Mouse (Mus musculus): ENCODE results near the gene Resf1. TPM values are rescaled to one million over a fixed set of nuclear protein-coding genes. Genes with fewer than 3 reads are reported as not detected.
"Not testable (repeated sequence)": the region's sequence is repeated elsewhere in the genome, so short reads cannot be mapped to it uniquely, and the experiment has no call there.

Resf1 gene
- polyA plus RNA-seq, 1 experiment from 2014 or later, result 34.8 TPM

GRCm38 (mm10) chr6:149330332-149330731, 21.1 kb downstream of the Resf1 start:
- ATAC-seq, result no peak
- peaks cover 60% of the 10 kb centered on the region for H3K36me3 ChIP-seq (ENCODE audit: control insufficient read depth, insufficient read depth)
- no peaks in the 10 kb centered on the region; the same call in none of the 2 replicates for H3K9me3 ChIP-seq (ENCODE audit: control insufficient read depth, low read length)
- no peak overlapping the region for H3K4me2 ChIP-seq (ENCODE audit: low read length)
- no peaks in the 10 kb centered on the region for H3K4me1 ChIP-seq (replicated peaks; ENCODE audit: control insufficient read depth, insufficient read depth, low read length)
- H3K4me3 ChIP-seq (replicated peaks; ENCODE audit: low read length), result no peak overlapping the region
- H3K9ac ChIP-seq (replicated peaks; ENCODE audit: low read depth, low read length), result no peak overlapping the region
- H3K27me3 ChIP-seq (replicated peaks; ENCODE audit: control insufficient read depth, insufficient read depth, low read length), result no peaks in the 10 kb centered on the region
- WGBS, result 73% methylated on average over 1 of the region's 1 CpGs
- H3K27ac ChIP-seq (ENCODE audit: low read length), result no peak overlapping the region

GRCm38 (mm10) chr6:149333036-149333435, 23.8 kb downstream of the Resf1 start:
- H3K9ac ChIP-seq (replicated peaks; ENCODE audit: low read depth, low read length), result no peak overlapping the region
- no peak for ATAC-seq
- H3K27me3 ChIP-seq (replicated peaks; ENCODE audit: control insufficient read depth, insufficient read depth, low read length), result no peaks in the 10 kb centered on the region
- no peaks in the 10 kb centered on the region for H3K4me1 ChIP-seq (replicated peaks; ENCODE audit: control insufficient read depth, insufficient read depth, low read length)
- no peak overlapping the region for H3K27ac ChIP-seq (ENCODE audit: low read length)
- no peak overlapping the region for H3K4me3 ChIP-seq (replicated peaks; ENCODE audit: low read length)
- H3K36me3 ChIP-seq (ENCODE audit: control insufficient read depth, insufficient read depth), result peaks cover 42% of the 10 kb centered on the region
- 95% methylated on average over 2 of the region's 2 CpGs for WGBS
- no peaks in the 10 kb centered on the region; the same call in 1 of the 2 replicates for H3K9me3 ChIP-seq (ENCODE audit: control insufficient read depth, low read length)
- H3K4me2 ChIP-seq (ENCODE audit: low read length), result no peak overlapping the region

- Histone ChIP-seq H3K4me1 (replicated peaks; ENCODE audit: control insufficient read depth, insufficient read depth, low read length) (no peaks in the 10 kb centered on the region), H3K36me3 (ENCODE audit: control insufficient read depth, insufficient read depth) (peaks cover 23% of the 10 kb centered on the region)
These were observed 28.8 kb downstream of the Resf1 start for GRCm38 (mm10) chr6:149337990-149338389.

GRCm38 (mm10) chr6:149338622-149339021, 29.4 kb downstream of the Resf1 start:
- Histone ChIP-seq H3K27ac (ENCODE audit: low read length) (no peak overlapping the region), H3K9me3 (ENCODE audit: control insufficient read depth, low read length) (no peaks in the 10 kb centered on the region), H3K36me3 (ENCODE audit: control insufficient read depth, insufficient read depth) (peaks cover 16% of the 10 kb centered on the region), H3K4me3 (replicated peaks; ENCODE audit: low read length) (no peak overlapping the region), H3K27me3 (replicated peaks; ENCODE audit: control insufficient read depth, insufficient read depth, low read length) (no peaks in the 10 kb centered on the region), H3K9ac (replicated peaks; ENCODE audit: low read depth, low read length) (no peak overlapping the region), H3K4me2 (ENCODE audit: low read length) (no peak overlapping the region), H3K4me1 (replicated peaks; ENCODE audit: control insufficient read depth, insufficient read depth, low read length) (no peaks in the 10 kb centered on the region)
- 93% methylated on average over 1 of the region's 1 CpGs for WGBS
- no peak for ATAC-seq

More at GRCm38 (mm10) chr6:149337990-149338389, 28.8 kb downstream of the Resf1 start:
- no peak overlapping the region for H3K27ac ChIP-seq (ENCODE audit: low read length)
- no peak overlapping the region for H3K9ac ChIP-seq (replicated peaks; ENCODE audit: low read depth, low read length)
- no peaks in the 10 kb centered on the region for H3K27me3 ChIP-seq (replicated peaks; ENCODE audit: control insufficient read depth, insufficient read depth, low read length)
- no peak overlapping the region for H3K4me3 ChIP-seq (replicated peaks; ENCODE audit: low read length)
- ATAC-seq, result no peak
- H3K9me3 ChIP-seq (ENCODE audit: control insufficient read depth, low read length), result no peaks in the 10 kb centered on the region
- H3K4me2 ChIP-seq (ENCODE audit: low read length), result no peak overlapping the region

GRCm38 (mm10) chr6:149343802-149344201, 34.6 kb downstream of the Resf1 start:
- H3K4me2 ChIP-seq (ENCODE audit: low read length), result no peak overlapping the region
- H3K27me3 ChIP-seq (replicated peaks; ENCODE audit: control insufficient read depth, insufficient read depth, low read length), result no peaks in the 10 kb centered on the region
- no peak overlapping the region for H3K4me3 ChIP-seq (replicated peaks; ENCODE audit: low read length)
- no peak for ATAC-seq
- no peak overlapping the region for H3K9ac ChIP-seq (replicated peaks; ENCODE audit: low read depth, low read length)
- H3K4me1 ChIP-seq (replicated peaks; ENCODE audit: control insufficient read depth, insufficient read depth, low read length), result no peaks in the 10 kb centered on the region
- no peaks in the 10 kb centered on the region for H3K36me3 ChIP-seq (ENCODE audit: control insufficient read depth, insufficient read depth)
- no peaks in the 10 kb centered on the region for H3K9me3 ChIP-seq (ENCODE audit: control insufficient read depth, low read length)
- 59% methylated on average over 2 of the region's 2 CpGs for WGBS
- H3K27ac ChIP-seq (ENCODE audit: low read length), result no peak overlapping the region

GRCm38 (mm10) chr6:149344372-149344771, 35.2 kb downstream of the Resf1 start:
- Histone ChIP-seq H3K4me1 (replicated peaks; ENCODE audit: control insufficient read depth, insufficient read depth, low read length) (no peaks in the 10 kb centered on the region), H3K4me2 (ENCODE audit: low read length) (no peak overlapping the region), H3K9ac (replicated peaks; ENCODE audit: low read depth, low read length) (no peak overlapping the region), H3K27me3 (replicated peaks; ENCODE audit: control insufficient read depth, insufficient read depth, low read length) (no peaks in the 10 kb centered on the region), H3K27ac (ENCODE audit: low read length) (no peak overlapping the region), H3K36me3 (ENCODE audit: control insufficient read depth, insufficient read depth) (no peaks in the 10 kb centered on the region), H3K9me3 (ENCODE audit: control insufficient read depth, low read length) (no peaks in the 10 kb centered on the region), H3K4me3 (replicated peaks; ENCODE audit: low read length) (no peak overlapping the region)
- no peak for ATAC-seq

GRCm38 (mm10) chr6:149348211-149348610, 39.0 kb downstream of the Resf1 start:
- not testable (repeated sequence) for H3K4me1 ChIP-seq (replicated peaks; ENCODE audit: control insufficient read depth, insufficient read depth, low read length); H3K9me3 ChIP-seq (ENCODE audit: control insufficient read depth, low read length); H3K4me3 ChIP-seq (replicated peaks; ENCODE audit: low read length); H3K27me3 ChIP-seq (replicated peaks; ENCODE audit: control insufficient read depth, insufficient read depth, low read length); H3K9ac ChIP-seq (replicated peaks; ENCODE audit: low read depth, low read length); H3K36me3 ChIP-seq (ENCODE audit: control insufficient read depth, insufficient read depth); H3K27ac ChIP-seq (ENCODE audit: low read length); ATAC-seq; H3K4me2 ChIP-seq (ENCODE audit: low read length)
- WGBS, result 91% methylated on average over 6 of the region's 6 CpGs

GRCm38 (mm10) chr6:149354826-149355495, 45.7 kb downstream of the Resf1 start:
- 41% methylated on average over 4 of the region's 4 CpGs for WGBS

GRCm38 (mm10) chr6:149355799-149356198, 46.6 kb downstream of the Resf1 start:
- ATAC-seq, result not testable (repeated sequence)
- 94% methylated on average over 4 of the region's 4 CpGs for WGBS

More at GRCm38 (mm10) chr6:149354826-149355495, 45.7 kb downstream of the Resf1 start:
- no peaks in the 10 kb centered on the region for H3K36me3 ChIP-seq (ENCODE audit: control insufficient read depth, insufficient read depth)
- no peak overlapping the region; the same call in 1 of the 2 replicates for H3K27ac ChIP-seq (ENCODE audit: low read length)
- H3K4me1 ChIP-seq (replicated peaks; ENCODE audit: control insufficient read depth, insufficient read depth, low read length), result no peaks in the 10 kb centered on the region
- no peaks in the 10 kb centered on the region for H3K9me3 ChIP-seq (ENCODE audit: control insufficient read depth, low read length)
- no peak overlapping the region for H3K4me2 ChIP-seq (ENCODE audit: low read length)
- H3K9ac ChIP-seq (replicated peaks; ENCODE audit: low read depth, low read length), result no peak overlapping the region
- ATAC-seq, result peak; percentile 73
- H3K4me3 ChIP-seq (replicated peaks; ENCODE audit: low read length), result no peak overlapping the region
- H3K27me3 ChIP-seq (replicated peaks; ENCODE audit: control insufficient read depth, insufficient read depth, low read length), result no peaks in the 10 kb centered on the region

GRCm38 (mm10) chr6:149357155-149357554, 47.9 kb downstream of the Resf1 start:
- Histone ChIP-seq H3K9me3 (ENCODE audit: control insufficient read depth, low read length) (no peaks in the 10 kb centered on the region), H3K27ac (ENCODE audit: low read length) (no peak overlapping the region), H3K27me3 (replicated peaks; ENCODE audit: control insufficient read depth, insufficient read depth, low read length) (no peaks in the 10 kb centered on the region), H3K9ac (replicated peaks; ENCODE audit: low read depth, low read length) (no peak overlapping the region), H3K36me3 (ENCODE audit: control insufficient read depth, insufficient read depth) (no peaks in the 10 kb centered on the region), H3K4me1 (replicated peaks; ENCODE audit: control insufficient read depth, insufficient read depth, low read length) (no peaks in the 10 kb centered on the region), H3K4me2 (ENCODE audit: low read length) (no peak overlapping the region), H3K4me3 (replicated peaks; ENCODE audit: low read length) (no peak overlapping the region)
- ATAC-seq, result no peak

More at GRCm38 (mm10) chr6:149355799-149356198, 46.6 kb downstream of the Resf1 start:
- H3K36me3 ChIP-seq (ENCODE audit: control insufficient read depth, insufficient read depth); H3K4me2 ChIP-seq (ENCODE audit: low read length); H3K9ac ChIP-seq (replicated peaks; ENCODE audit: low read depth, low read length); H3K27ac ChIP-seq (ENCODE audit: low read length); H3K4me1 ChIP-seq (replicated peaks; ENCODE audit: control insufficient read depth, insufficient read depth, low read length); H3K9me3 ChIP-seq (ENCODE audit: control insufficient read depth, low read length); H3K27me3 ChIP-seq (replicated peaks; ENCODE audit: control insufficient read depth, insufficient read depth, low read length); H3K4me3 ChIP-seq (replicated peaks; ENCODE audit: low read length): not testable (repeated sequence)

All from forebrain, embryonic 16.5 days (tissue).